Mouse (Mus musculus) left cerebral cortex, postnatal 10 days (tissue): Measurements from ENCODE around the gene Lmo3. TPM values are rescaled to one million over a fixed set of nuclear protein-coding genes. Genes with fewer than 3 reads are reported as not detected.

Experiments
- DNase-seq, 2 experiments: peaks; one replicate each; pipeline ENCODE4 v3.0.0; 2021 to 2022; ENCODE audit warnings: low spot score in 2 of 2, mixed read lengths in 1 of 2; ENCODE audit errors: extremely low spot score in 1 of 2
- intact Hi-C: fragments of 180-260 bp; cut with DNase I; formaldehyde crosslinking; loops from one replicate; pipeline ENCODE4 v1.15.1; 2025
- total RNA-seq, 2 experiments: library from RNA; stranded (reverse); gene quantifications; 2 replicates each; pipeline ENCODE4 v1.2.3; 2021

The Lmo3 gene
- total RNA-seq, 2 experiments from 2014 or later: 224 to 239 TPM

DNA sequence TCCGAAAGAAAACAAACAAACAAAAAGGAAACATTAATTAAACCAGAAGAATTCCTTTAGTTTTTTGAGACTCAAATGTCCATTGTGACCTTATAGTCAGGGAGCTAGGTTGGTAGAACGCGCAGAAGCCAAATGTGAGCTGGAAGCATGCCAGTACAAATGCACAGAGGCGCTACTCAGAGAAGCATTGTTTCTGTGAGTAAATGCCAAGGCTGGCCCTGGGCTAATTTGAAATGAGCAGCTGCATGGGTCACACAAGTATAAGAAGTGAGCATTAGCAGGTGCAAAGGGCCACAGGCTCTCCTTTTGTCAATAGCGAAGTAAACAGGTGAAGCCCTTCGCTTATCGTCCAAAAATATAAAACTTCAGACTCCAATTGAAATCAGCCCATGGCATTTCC is 247.8 kb downstream of the Lmo3 start:
- intact Hi-C loops: no loop called here
- no peak for DNase-seq

DNA sequence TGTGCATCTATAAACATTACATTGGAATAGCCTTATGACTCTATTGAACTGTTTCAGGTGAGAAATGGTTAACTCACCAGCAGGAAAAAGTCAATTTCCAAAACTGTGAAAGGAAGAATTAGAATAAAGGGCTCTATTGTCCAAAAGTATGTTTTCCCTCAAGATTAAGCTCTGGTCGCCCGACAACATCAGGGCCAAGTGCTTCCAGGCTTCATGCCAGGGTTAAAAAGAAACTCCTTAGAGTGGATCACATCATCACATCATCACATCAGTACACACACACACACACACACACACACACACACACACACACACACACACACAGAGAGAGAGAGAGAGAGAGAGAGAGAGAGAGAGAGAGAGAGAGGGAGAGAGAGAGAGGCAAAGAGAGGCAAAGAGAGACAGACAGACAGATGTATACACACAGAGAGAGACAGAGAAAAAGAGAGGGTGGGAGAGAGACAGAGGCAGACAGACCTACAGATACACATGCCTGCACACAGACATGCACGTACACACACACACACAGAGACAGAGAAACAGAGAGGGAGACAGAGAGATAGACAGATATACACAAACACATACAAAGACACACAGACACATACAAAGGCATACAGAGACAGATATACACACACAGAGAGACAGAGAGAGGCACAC is 255.9 kb downstream of the Lmo3 start:
- DNase-seq: no peak
- intact Hi-C loops: no loop called here

DNA sequence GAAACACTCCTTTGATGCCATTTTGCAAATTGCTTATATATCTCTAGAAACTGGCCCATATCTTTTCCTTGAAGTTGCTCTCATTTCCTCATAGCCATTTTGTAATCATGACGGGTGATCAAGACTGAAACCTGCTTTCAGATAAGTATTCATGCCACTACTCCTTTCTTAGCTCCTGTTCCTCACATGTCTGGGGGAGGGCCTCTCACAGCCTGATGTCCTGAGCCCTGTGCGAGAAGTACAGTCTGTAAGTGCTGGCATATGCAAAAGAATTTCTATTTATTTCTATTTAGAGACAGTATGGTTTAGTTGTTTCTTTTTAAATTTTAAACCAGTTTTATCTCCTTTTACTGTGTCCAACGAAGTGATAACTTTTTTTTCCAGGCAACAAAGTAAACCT is 256.6 kb downstream of the Lmo3 start:
- no peak for DNase-seq
- intact Hi-C loops: no loop called here

- intact Hi-C loops: no loop called here
These were observed 258.4 kb downstream of the Lmo3 start for GRCm38 (mm10) chr6:138323325-138323724.

GRCm38 (mm10) chr6:138320190-138320737 is 261.5 kb downstream of the Lmo3 start:
- intact Hi-C loops: no loop called here
- DNase-seq: no peak

More at GRCm38 (mm10) chr6:138323325-138323724, 258.4 kb downstream of the Lmo3 start:
- DNase-seq: no peak

Other genes with a start within 250 kb of the Lmo3 start
- gene Igbp1b, start 76.6 kb upstream of the Lmo3 start, total RNA-seq: 1 to 10 TPM; 1.6 to 3.0 TPM